Mouse (Mus musculus): ENCODE measurements at regions not wholly inside any gene's neighbourhood (a gene's known extent, or its start where the extent isn't known, plus 50 kb on each side); places are given as distances from the start of the nearest gene placed in this dataset.

DNA sequence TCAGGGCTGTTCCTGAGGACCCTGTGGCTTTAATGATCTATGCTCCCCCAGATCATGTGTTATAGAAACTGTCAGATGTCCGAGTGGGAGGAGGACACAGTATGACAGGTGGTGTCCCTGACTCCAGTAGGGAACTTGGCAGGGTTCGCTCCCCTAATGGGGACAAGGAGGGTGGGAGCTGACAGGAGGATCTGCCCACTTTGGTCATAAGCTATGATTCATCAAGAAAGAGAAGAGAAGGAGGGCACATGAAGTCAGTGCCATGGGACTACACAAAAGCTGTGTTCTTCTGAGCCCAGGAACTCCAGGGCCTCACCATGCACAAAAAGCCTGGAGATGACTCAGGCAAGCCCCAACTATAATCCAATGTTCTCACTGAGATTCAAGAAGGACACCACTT lies 162.2 kb upstream of the Brinp1 start:
- H3K27ac ChIP-seq (ENCODE audit: low read length) = no peak overlapping the region
- no peaks in the 10 kb centered on the region for H3K27me3 ChIP-seq (ENCODE audit: control insufficient read depth, insufficient read depth, low read depth, low read length)
- no peak for ATAC-seq (ENCODE audit: low read depth)
- H3K36me3 ChIP-seq (ENCODE audit: control insufficient read depth, insufficient read depth) = no peaks in the 10 kb centered on the region
- H3K9ac ChIP-seq (ENCODE audit: low read depth, low read length) = no peak overlapping the region
- H3K4me1 ChIP-seq (ENCODE audit: control insufficient read depth, low read depth, low read length) = no peaks in the 10 kb centered on the region
- 47% methylated on average over 2 of the region's 2 CpGs for WGBS (ENCODE audit: insufficient replicate concordance)
- no peak overlapping the region for H3K4me2 ChIP-seq (ENCODE audit: low read depth, low read length)
- H3K9me3 ChIP-seq (replicated peaks; ENCODE audit: control insufficient read depth, low read length) = no peaks in the 10 kb centered on the region
- no peak overlapping the region for H3K4me3 ChIP-seq (ENCODE audit: low read depth, low read length)

DNA sequence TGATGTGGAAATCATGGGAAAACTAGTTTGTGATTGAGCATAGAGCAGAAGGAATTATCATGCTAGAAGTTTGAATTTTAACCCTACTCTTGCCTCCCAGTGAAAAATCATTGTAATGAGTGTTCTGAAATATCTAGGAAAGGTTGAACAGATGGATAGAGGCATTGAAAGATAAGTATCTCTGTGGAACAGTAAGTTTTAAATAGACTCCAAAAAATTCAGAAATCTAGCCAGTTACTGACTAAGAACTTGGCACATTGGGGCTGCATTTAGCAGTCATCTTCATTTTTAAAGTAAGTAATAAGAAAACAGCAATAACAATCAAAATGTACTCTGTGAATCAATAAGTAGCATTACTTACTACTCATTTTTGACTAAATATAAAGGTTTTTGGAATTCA lies 151.0 kb upstream of the Brinp1 start:
- Histone ChIP-seq H3K27me3 (ENCODE audit: control insufficient read depth, insufficient read depth, low read depth, low read length) (no peaks in the 10 kb centered on the region), H3K4me2 (ENCODE audit: low read depth, low read length) (no peak overlapping the region), H3K36me3 (ENCODE audit: control insufficient read depth, insufficient read depth) (no peaks in the 10 kb centered on the region), H3K9ac (ENCODE audit: low read depth, low read length) (no peak overlapping the region), H3K4me1 (ENCODE audit: control insufficient read depth, low read depth, low read length) (no peaks in the 10 kb centered on the region), H3K9me3 (replicated peaks; ENCODE audit: control insufficient read depth, low read length) (no peaks in the 10 kb centered on the region), H3K27ac (ENCODE audit: low read length) (no peak overlapping the region), H3K4me3 (ENCODE audit: low read depth, low read length) (no peak overlapping the region)
- no peak for ATAC-seq (ENCODE audit: low read depth)

DNA sequence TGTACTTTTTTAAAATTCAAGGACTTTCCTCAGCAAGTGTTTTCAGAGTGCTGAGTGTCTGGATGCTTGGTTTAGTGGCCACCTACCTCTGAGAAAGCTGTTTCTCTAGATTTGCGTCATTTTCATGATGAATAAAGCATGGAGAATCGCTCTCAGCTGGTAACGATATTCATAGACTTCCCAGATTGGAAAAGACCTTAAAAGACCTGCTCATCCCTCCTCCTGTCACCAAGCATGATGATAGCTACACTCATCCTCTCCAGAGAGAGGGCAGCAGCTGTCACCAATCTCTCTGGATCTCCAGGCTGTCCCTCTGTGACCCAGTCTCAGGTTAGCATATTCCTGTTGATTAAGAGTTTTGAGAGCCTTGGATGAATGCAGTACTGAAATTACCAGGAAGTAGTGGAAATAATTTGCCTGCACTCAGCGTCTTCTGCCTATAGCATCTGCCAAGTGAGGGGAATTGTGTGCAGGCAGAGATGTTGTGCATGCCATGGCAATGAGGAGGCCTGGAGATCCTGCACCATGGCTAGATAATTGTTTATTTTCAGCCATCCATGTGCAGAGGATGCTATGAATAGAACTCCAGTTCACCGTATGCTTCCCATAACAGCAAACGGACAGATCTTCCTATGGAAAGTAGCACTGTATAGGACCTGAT lies 141.7 kb upstream of the Brinp1 start:
- H3K4me1 ChIP-seq (ENCODE audit: control insufficient read depth, low read depth, low read length) = no peaks in the 10 kb centered on the region
- H3K4me3 ChIP-seq (ENCODE audit: low read depth, low read length) = no peak overlapping the region
- 70% methylated on average over 6 of the region's 6 CpGs for WGBS (ENCODE audit: insufficient replicate concordance)
- H3K27me3 ChIP-seq (ENCODE audit: control insufficient read depth, insufficient read depth, low read depth, low read length) = no peaks in the 10 kb centered on the region
- H3K9me3 ChIP-seq (replicated peaks; ENCODE audit: control insufficient read depth, low read length) = no peaks in the 10 kb centered on the region
- no peak overlapping the region for H3K9ac ChIP-seq (ENCODE audit: low read depth, low read length)
- no peak overlapping the region for H3K27ac ChIP-seq (ENCODE audit: low read length)
- no peak for ATAC-seq (ENCODE audit: low read depth)
- H3K4me2 ChIP-seq (ENCODE audit: low read depth, low read length) = no peak overlapping the region
- H3K36me3 ChIP-seq (ENCODE audit: control insufficient read depth, insufficient read depth) = no peaks in the 10 kb centered on the region

DNA sequence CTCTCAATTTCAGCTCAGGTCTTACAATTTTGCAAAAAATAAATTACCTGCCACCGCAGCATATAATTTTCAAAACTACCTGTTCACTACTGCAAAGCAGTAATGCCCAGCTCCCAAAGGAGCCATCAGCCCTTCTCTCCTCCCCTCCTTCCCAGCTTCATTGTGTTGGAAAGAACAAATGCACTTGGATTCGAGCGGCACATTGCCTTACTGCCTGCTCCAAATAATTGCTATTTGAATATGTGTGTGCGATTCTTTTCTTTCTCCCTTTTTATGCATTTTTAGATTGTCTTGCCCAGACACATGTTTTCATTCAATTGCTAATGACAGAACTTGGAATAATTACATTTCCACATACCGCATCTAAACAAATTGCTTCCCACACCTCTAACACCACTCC lies 123.9 kb upstream of the Brinp1 start:
- Histone ChIP-seq H3K36me3 (ENCODE audit: control insufficient read depth, insufficient read depth) (no peaks in the 10 kb centered on the region), H3K4me2 (ENCODE audit: low read depth, low read length) (no peak overlapping the region), H3K27me3 (ENCODE audit: control insufficient read depth, insufficient read depth, low read depth, low read length) (no peaks in the 10 kb centered on the region), H3K4me1 (ENCODE audit: control insufficient read depth, low read depth, low read length) (no peaks in the 10 kb centered on the region), H3K9me3 (replicated peaks; ENCODE audit: control insufficient read depth, low read length) (no peaks in the 10 kb centered on the region), H3K9ac (ENCODE audit: low read depth, low read length) (no peak overlapping the region), H3K4me3 (ENCODE audit: low read depth, low read length) (no peak overlapping the region), H3K27ac (ENCODE audit: low read length) (no peak overlapping the region)
- 76% methylated on average over 5 of the region's 5 CpGs for WGBS (ENCODE audit: insufficient replicate concordance)
- no peak for ATAC-seq (ENCODE audit: low read depth)

DNA sequence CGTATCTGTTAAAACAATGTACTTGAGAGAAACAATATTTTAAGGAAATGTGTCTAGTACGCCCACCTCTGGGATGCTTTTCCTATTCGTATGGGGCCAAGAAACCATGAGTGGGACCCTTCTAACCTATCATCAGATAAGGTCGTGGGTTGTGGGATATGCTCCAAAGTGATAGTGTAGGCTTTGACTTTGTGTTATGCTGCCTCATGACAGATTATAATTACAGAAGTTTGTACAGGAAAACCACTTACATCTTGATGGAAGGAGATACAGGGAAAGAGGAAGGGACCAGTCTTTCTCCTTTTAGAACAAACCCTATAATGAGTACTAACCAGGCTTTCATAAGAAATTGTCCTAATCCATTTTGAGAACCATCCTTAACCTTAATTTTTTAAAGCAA lies 123.1 kb upstream of the Brinp1 start:
- Histone ChIP-seq H3K9ac (ENCODE audit: low read depth, low read length) (no peak overlapping the region), H3K36me3 (ENCODE audit: control insufficient read depth, insufficient read depth) (no peaks in the 10 kb centered on the region), H3K4me3 (ENCODE audit: low read depth, low read length) (no peak overlapping the region), H3K4me1 (ENCODE audit: control insufficient read depth, low read depth, low read length) (no peaks in the 10 kb centered on the region), H3K27me3 (ENCODE audit: control insufficient read depth, insufficient read depth, low read depth, low read length) (no peaks in the 10 kb centered on the region), H3K9me3 (replicated peaks; ENCODE audit: control insufficient read depth, low read length) (no peaks in the 10 kb centered on the region), H3K4me2 (ENCODE audit: low read depth, low read length) (no peak overlapping the region), H3K27ac (ENCODE audit: low read length) (no peak overlapping the region)
- WGBS (ENCODE audit: insufficient replicate concordance) = 21% methylated on average over 4 of the region's 4 CpGs
- no peak for ATAC-seq (ENCODE audit: low read depth)

DNA sequence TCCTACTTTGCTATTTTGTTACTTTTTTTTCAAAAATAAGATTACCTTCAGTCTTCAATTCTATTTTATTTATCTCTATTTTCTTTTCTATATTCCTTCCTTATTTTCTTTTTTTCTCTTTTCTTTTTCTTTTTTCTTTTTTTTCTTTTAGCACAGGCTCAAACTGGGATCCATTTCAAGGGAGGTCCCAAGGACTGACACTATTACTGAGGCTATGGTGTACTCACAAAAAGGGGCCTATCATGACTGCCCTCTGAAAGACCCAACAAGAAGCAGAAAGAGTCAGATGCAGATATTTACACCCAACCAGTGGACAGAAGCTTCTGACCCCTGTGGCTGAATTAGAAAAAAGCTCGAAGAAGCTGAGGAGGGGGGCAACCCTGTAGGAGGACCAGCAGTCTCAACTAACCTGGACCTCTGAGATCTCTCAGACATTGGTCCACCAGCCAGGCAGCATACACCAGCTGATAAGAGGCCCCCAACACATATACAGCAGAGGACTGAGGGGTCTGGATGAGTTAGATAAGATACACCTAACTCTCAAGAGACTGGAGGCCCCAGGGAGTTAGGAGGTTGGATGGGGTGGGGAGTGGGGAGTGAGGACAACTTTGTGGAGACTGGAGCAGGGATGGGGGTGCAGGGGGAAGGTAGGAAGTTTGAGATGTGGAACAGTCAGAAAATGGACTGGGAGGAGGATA lies 85.6 kb upstream of the Brinp1 start:
- Histone ChIP-seq H3K9me3 (replicated peaks; ENCODE audit: control insufficient read depth, low read length) (no peaks in the 10 kb centered on the region), H3K4me2 (ENCODE audit: low read depth, low read length) (peak overlapping the region; percentile 14; the same call in 1 of the 2 replicates), H3K4me3 (ENCODE audit: low read depth, low read length) (no peak overlapping the region), H3K27me3 (ENCODE audit: control insufficient read depth, insufficient read depth, low read depth, low read length) (no peaks in the 10 kb centered on the region), H3K9ac (ENCODE audit: low read depth, low read length) (no peak overlapping the region), H3K36me3 (ENCODE audit: control insufficient read depth, insufficient read depth) (no peaks in the 10 kb centered on the region), H3K4me1 (ENCODE audit: control insufficient read depth, low read depth, low read length) (no peaks in the 10 kb centered on the region), H3K27ac (ENCODE audit: low read length) (no peak overlapping the region)
- ATAC-seq (ENCODE audit: low read depth) = peak; percentile 100
- WGBS (ENCODE audit: insufficient replicate concordance) = 8% methylated on average over 1 of the region's 1 CpGs

DNA sequence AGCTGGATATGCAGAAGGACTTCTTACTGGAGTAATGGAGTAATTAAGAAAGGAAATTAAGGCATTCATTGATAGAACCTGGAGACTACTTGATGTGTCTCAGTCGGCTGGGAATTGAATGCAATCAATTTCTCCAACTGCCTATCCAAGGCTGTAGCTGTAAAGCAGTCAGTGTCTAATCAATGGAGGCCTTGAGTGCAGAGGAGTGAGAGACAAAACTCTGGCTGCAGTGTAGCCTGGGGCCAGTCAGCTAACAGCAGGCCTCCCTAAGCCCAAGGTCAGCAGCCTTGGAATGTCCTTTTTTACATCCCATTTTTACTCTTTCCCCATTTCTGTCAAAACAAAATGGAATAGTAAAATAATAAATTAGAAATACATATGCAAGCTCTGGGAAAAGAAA lies 80.0 kb upstream of the Brinp1 start:
- ATAC-seq (ENCODE audit: low read depth) = no peak
- 56% methylated on average over 1 of the region's 1 CpGs for WGBS (ENCODE audit: insufficient replicate concordance)

DNA sequence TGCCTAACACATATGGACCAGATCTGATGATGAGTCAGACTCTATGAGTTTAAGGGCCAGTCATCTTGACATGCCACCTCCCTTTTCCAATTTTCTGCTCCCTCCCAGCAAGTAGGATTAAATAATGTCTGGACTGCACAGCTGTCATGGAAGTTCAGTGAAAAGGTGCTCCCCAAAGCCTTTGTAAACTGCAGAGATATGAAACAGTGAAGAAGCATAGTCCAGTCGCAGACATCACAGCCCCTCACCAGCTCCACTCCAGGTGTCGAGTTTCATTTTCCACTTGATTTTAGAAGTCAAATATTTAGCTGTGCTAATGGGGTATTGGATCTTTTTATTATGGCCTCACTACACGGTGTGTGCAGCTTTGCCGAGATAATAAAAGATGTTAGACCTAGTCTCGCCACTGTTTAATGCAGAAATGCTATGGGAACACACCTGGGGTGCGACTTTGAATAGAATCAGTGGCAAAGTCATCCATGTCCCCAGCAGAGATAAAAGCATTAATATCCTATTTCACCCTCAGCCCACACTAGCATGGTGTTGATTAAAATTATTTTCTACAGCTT lies 66.0 kb upstream of the Brinp1 start:
- WGBS (ENCODE audit: insufficient replicate concordance) = 54% methylated on average over 6 of the region's 6 CpGs
- H3K4me3 ChIP-seq (ENCODE audit: low read depth, low read length) = no peak overlapping the region
- no peaks in the 10 kb centered on the region for H3K4me1 ChIP-seq (ENCODE audit: control insufficient read depth, low read depth, low read length)
- ATAC-seq (ENCODE audit: low read depth) = no peak
- no peaks in the 10 kb centered on the region for H3K27me3 ChIP-seq (ENCODE audit: control insufficient read depth, insufficient read depth, low read depth, low read length)
- H3K27ac ChIP-seq (ENCODE audit: low read length) = no peak overlapping the region
- H3K4me2 ChIP-seq (ENCODE audit: low read depth, low read length) = no peak overlapping the region
- no peaks in the 10 kb centered on the region for H3K36me3 ChIP-seq (ENCODE audit: control insufficient read depth, insufficient read depth)
- H3K9ac ChIP-seq (ENCODE audit: low read depth, low read length) = no peak overlapping the region
- no peaks in the 10 kb centered on the region for H3K9me3 ChIP-seq (replicated peaks; ENCODE audit: control insufficient read depth, low read length)

More for the DNA sequence above, 80.0 kb upstream of the Brinp1 start:
- no peak overlapping the region for H3K9ac ChIP-seq (ENCODE audit: low read depth, low read length)
- H3K4me1 ChIP-seq (ENCODE audit: control insufficient read depth, low read depth, low read length) = no peaks in the 10 kb centered on the region
- no peak overlapping the region for H3K4me3 ChIP-seq (ENCODE audit: low read depth, low read length)
- H3K9me3 ChIP-seq (replicated peaks; ENCODE audit: control insufficient read depth, low read length) = no peaks in the 10 kb centered on the region
- H3K27ac ChIP-seq (ENCODE audit: low read length) = no peak overlapping the region
- no peak overlapping the region for H3K4me2 ChIP-seq (ENCODE audit: low read depth, low read length)
- no peaks in the 10 kb centered on the region for H3K27me3 ChIP-seq (ENCODE audit: control insufficient read depth, insufficient read depth, low read depth, low read length)
- H3K36me3 ChIP-seq (ENCODE audit: control insufficient read depth, insufficient read depth) = no peaks in the 10 kb centered on the region

DNA sequence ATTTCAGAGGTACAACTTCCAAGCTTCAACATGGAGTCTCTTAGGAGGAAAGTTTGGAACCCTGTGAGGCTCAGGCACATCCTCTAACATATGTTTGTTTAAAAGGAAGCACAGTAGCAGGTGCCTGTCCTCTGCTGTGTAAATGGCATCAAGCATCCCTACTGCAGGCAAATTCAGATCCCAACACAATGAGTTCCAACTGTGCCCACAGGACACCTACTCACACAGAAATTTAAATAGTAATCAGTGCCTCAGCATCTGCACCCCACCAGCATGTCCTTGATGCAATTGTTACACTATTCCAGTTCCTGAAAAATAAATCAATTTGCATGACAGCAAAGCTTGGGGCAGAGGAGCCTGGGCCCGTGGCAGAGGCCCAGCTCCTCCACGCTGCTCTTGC lies 61.2 kb upstream of the Brinp1 start:
- Histone ChIP-seq H3K4me1 (ENCODE audit: control insufficient read depth, low read depth, low read length) (no peaks in the 10 kb centered on the region), H3K9ac (ENCODE audit: low read depth, low read length) (no peak overlapping the region), H3K36me3 (ENCODE audit: control insufficient read depth, insufficient read depth) (no peaks in the 10 kb centered on the region), H3K27ac (ENCODE audit: low read length) (no peak overlapping the region), H3K9me3 (replicated peaks; ENCODE audit: control insufficient read depth, low read length) (no peaks in the 10 kb centered on the region), H3K4me2 (ENCODE audit: low read depth, low read length) (no peak overlapping the region), H3K27me3 (ENCODE audit: control insufficient read depth, insufficient read depth, low read depth, low read length) (no peaks in the 10 kb centered on the region), H3K4me3 (ENCODE audit: low read depth, low read length) (no peak overlapping the region)
- no peak for ATAC-seq (ENCODE audit: low read depth)
- WGBS (ENCODE audit: insufficient replicate concordance) = 50% methylated on average over 2 of the region's 2 CpGs

Measured in liver, embryonic 16.5 days (tissue).